20 mouse cellular contexts compared by ENCODE assay signal in genomic region chr16:34049361-34049760, GRCm38 (mm10).
A peak's percentile ranks its signal among the peaks of the same experiment; 100 is the strongest.
DNase-seq lines count a peak whose midpoint lies in the region; ATAC-seq and TF ChIP-seq lines count a peak whose summit lies in the region.
"Had no signal": no experiment of that assay in that cellular context is flagged by ENCODE, and none has a peak within 500 bp of the region (broad histone marks: within the 10 kb centered on the region; RNA-seq: fewer than 3 reads in every experiment).

No protein-coding gene starts in this region.

- no peak overlapping the region for H3K27ac ChIP-seq in kidney, adult 2 months (ENCODE audit: insufficient read depth, low read depth, low read length)
- peak overlapping the region; percentile 68 for H3K27ac ChIP-seq in liver, embryonic 11.5 days (ENCODE audit: low read depth, low read length)
- H3K27ac ChIP-seq in liver, embryonic 13.5 days = peak overlapping the region; percentile 86
- H3K27ac ChIP-seq: embryonic facial prominence, embryonic 12.5 days; forebrain, embryonic 12.5 days; hindbrain, embryonic 15.5 days had no signal

- H3K27me3 ChIP-seq in kidney, adult 2 months (replicated peaks; ENCODE audit: control insufficient read depth, insufficient read depth, low read length) = no peaks in the 10 kb centered on the region
- H3K27me3 ChIP-seq in liver, embryonic 11.5 days (replicated peaks; ENCODE audit: control insufficient read depth, insufficient read depth, low read length) = no peaks in the 10 kb centered on the region
- H3K27me3 ChIP-seq in liver, embryonic 13.5 days = peaks cover 2% of the 10 kb centered on the region; the same call in 1 of the 2 replicates
- H3K27me3 ChIP-seq: embryonic facial prominence, embryonic 12.5 days; forebrain, embryonic 12.5 days; heart, embryonic 12.5 days; hindbrain, embryonic 15.5 days had no signal

- WGBS in kidney, adult 2 months = 86% methylated on average over 12 of the region's 12 CpGs
- 90% methylated on average over 12 of the region's 12 CpGs for WGBS in liver, embryonic 11.5 days
- WGBS in liver, embryonic 13.5 days (ENCODE audit: insufficient replicate concordance) = 85% methylated on average over 12 of the region's 12 CpGs

- H3K4me2 ChIP-seq in liver, embryonic 11.5 days = peak overlapping the region; percentile 44; the same call in 1 of the 2 replicates
- peak overlapping the region; percentile 45 for H3K4me2 ChIP-seq in liver, embryonic 13.5 days
- H3K4me2 ChIP-seq: embryonic facial prominence, embryonic 12.5 days; forebrain, embryonic 12.5 days; heart, embryonic 12.5 days; hindbrain, embryonic 15.5 days had no signal

- no peak for TF ChIP-seq POLR2A in kidney, adult 2 months (IDR thresholded peaks at IDR 0.05; ENCODE audit: low read depth, low read length)

- no peak for TF ChIP-seq CTCF in kidney, adult 2 months (conservative IDR thresholded peaks at IDR 0.05; ENCODE audit: insufficient read depth, insufficient read length, low read depth, low read length)

- DNase-seq in kidney, adult 2 months = peak; percentile 17
- no peak for DNase-seq in kidney, postnatal 25 days
- DNase-seq in lung, postnatal 25 days (ENCODE audit: low spot score) = peak; percentile 55
- DNase-seq in lung, postnatal 4 days = no peak
- DNase-seq in liver, embryonic 11.5 days (ENCODE audit: low spot score) = no peak
- no peak for DNase-seq in liver, embryonic 13.5 days
- DNase-seq in left cerebral cortex, adult 18-20 months (ENCODE audit: low spot score in 2 of 2) = no peak
- no peak for DNase-seq in cerebellum, postnatal 10 days
- DNase-seq: adrenal gland, adult 8-10 months; adrenal gland, postnatal 36 days; cerebellum, adult 11 months; cerebellum, adult 8-10 months; cerebellum, postnatal 25 days; forebrain, postnatal 0 days; gastrocnemius, postnatal 14 days; heart, postnatal 36 days had no signal

- ATAC-seq in liver, embryonic 11.5 days (replicated peaks; ENCODE audit: low FRiP score) = no peak
- ATAC-seq in liver, embryonic 13.5 days (ENCODE audit: low read depth) = no peak
- ATAC-seq: forebrain, postnatal 0 days had no signal

- no peak overlapping the region; the same call in 1 of the 2 replicates for H3K9ac ChIP-seq in liver, embryonic 11.5 days (ENCODE audit: low read depth, low read length)
- H3K9ac ChIP-seq in liver, embryonic 13.5 days = peak overlapping the region; percentile 44; the same call in 1 of the 2 replicates
- H3K9ac ChIP-seq: embryonic facial prominence, embryonic 12.5 days; forebrain, embryonic 12.5 days; forebrain, postnatal 0 days; heart, embryonic 12.5 days; hindbrain, embryonic 15.5 days had no signal

- H3K4me1 ChIP-seq in kidney, adult 2 months (ENCODE audit: control insufficient read depth, insufficient read depth, low read length) = no peaks in the 10 kb centered on the region
- peaks cover 52% of the 10 kb centered on the region for H3K4me1 ChIP-seq in liver, embryonic 11.5 days (replicated peaks; ENCODE audit: control insufficient read depth, insufficient read depth, low read length)
- H3K4me1 ChIP-seq in liver, embryonic 13.5 days (replicated peaks) = peaks cover 71% of the 10 kb centered on the region
- H3K4me1 ChIP-seq: embryonic facial prominence, embryonic 12.5 days; hindbrain, embryonic 15.5 days had no signal

- no peaks in the 10 kb centered on the region for H3K9me3 ChIP-seq in liver, embryonic 11.5 days (ENCODE audit: control insufficient read depth, low read length)
- H3K9me3 ChIP-seq in liver, embryonic 13.5 days (replicated peaks) = no peaks in the 10 kb centered on the region
- H3K9me3 ChIP-seq: embryonic facial prominence, embryonic 12.5 days; forebrain, embryonic 12.5 days; heart, embryonic 12.5 days; hindbrain, embryonic 15.5 days had no signal

- no peak overlapping the region for H3K4me3 ChIP-seq in kidney, adult 2 months (ENCODE audit: insufficient read depth, low read depth, low read length)
- H3K4me3 ChIP-seq in liver, embryonic 11.5 days (ENCODE audit: low read depth, low read length) = no peak overlapping the region
- H3K4me3 ChIP-seq in liver, embryonic 13.5 days (replicated peaks) = no peak overlapping the region
- H3K4me3 ChIP-seq: embryonic facial prominence, embryonic 12.5 days; forebrain, embryonic 12.5 days; heart, embryonic 12.5 days; hindbrain, embryonic 15.5 days had no signal

- H3K36me3 ChIP-seq in kidney, adult 2 months (ENCODE audit: control insufficient read depth, insufficient read depth, low read length) = no peaks in the 10 kb centered on the region
- H3K36me3 ChIP-seq in liver, embryonic 11.5 days (ENCODE audit: control insufficient read depth, insufficient read depth, low read length) = peaks cover 5% of the 10 kb centered on the region; the same call in 1 of the 2 replicates
- H3K36me3 ChIP-seq in liver, embryonic 13.5 days = no peaks in the 10 kb centered on the region

Comparison
In these comparisons a context has a peak if more than half of its experiments do, and no peak if none do; other contexts are left out.
1. DNase-seq: peak in kidney, adult 2 months (single experiment) and lung, postnatal 25 days (single experiment); none in kidney, postnatal 25 days (0 of 2), lung, postnatal 4 days (0 of 2), liver, embryonic 11.5 days (single experiment), liver, embryonic 13.5 days (single experiment), left cerebral cortex, adult 18-20 months (0 of 2) and cerebellum, postnatal 10 days (0 of 2).